Mouse (Mus musculus): Measurements from ENCODE around the gene Lrrc15.

DNA sequence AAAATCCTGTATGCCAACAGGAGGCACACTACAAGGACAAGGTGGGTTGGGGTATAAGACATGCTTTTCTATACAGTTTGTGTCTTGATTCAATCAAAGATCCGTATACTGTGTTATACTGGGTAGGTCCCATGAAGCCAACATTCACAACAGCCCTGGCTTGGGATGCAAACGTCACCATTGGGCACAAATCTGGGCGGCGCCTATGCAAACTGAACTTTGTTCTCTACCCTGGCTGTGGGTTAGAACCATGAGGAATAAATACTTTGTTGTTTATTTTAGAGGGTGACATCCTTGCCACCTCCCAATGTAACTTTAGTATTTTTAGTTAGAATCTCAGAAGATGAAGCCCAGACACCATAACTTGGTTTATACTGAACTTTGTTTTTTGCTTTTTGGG, 29.7 kb downstream of the Lrrc15 start:
- no peak for TF ChIP-seq POLR2A (IDR thresholded peaks at IDR 0.05; ENCODE audit: borderline replicate concordance, extremely low read depth, insufficient read depth, insufficient read length, poor library complexity, severe bottlenecking)
- TF ChIP-seq CTCF (IDR thresholded peaks at IDR 0.05; ENCODE audit: borderline replicate concordance, extremely low read depth, insufficient read depth, insufficient read length): no peak

Data from brain, embryonic 14.5 days (tissue).